Mouse (Mus musculus) hindbrain, embryonic 14.5 days (tissue): ENCODE measurements at regions not wholly inside any gene's neighbourhood (a gene's known extent, or its start where the extent isn't known, plus 50 kb on each side); places are given as distances from the start of the nearest gene placed in this dataset.

Experiments used
- ATAC-seq: fragments of 200-750 bp; cut with Nextera tagmentation; 2 replicates; pipeline ENCODE4 v1.8.0; 2017; ENCODE audit warnings: moderate number of reproducible peaks, mild to moderate bottlenecking, moderate TSS enrichment, moderate library complexity; ENCODE audit not compliant: low FRiP score
- DNase-seq: peaks from one replicate; pipeline ENCODE4 v3.0.0-alpha.2; 2015; ENCODE audit warnings: low spot score
- H3K27ac ChIP-seq: fragments of 300-500 bp; sonication (generic); 2 replicates; pipeline ENCODE4 v1.5.1; 2014; ENCODE audit warnings: mild to moderate bottlenecking, moderate library complexity
- H3K27me3 ChIP-seq: fragments of 300-500 bp; sonication (generic); 2 replicates; pipeline ENCODE4 v1.6.1; 2014; ENCODE audit warnings: mild to moderate bottlenecking, low read length, mixed read lengths; ENCODE audit not compliant: control insufficient read depth, insufficient read depth
- H3K36me3 ChIP-seq: fragments of 300-500 bp; sonication (generic); replicated peaks from 2 replicates; pipeline ENCODE4 v1.6.1; 2014; ENCODE audit not compliant: control insufficient read depth, insufficient read depth
- H3K4me1 ChIP-seq: fragments of 300-500 bp; sonication (generic); replicated peaks from 2 replicates; pipeline ENCODE4 v1.6.1; 2014; ENCODE audit warnings: antibody characterized with exemption, low read length, mixed read lengths; ENCODE audit not compliant: control insufficient read depth, insufficient read depth
- H3K4me2 ChIP-seq: fragments of 300-500 bp; sonication (generic); replicated peaks from 2 replicates; pipeline ENCODE4 v1.6.1; 2014; ENCODE audit warnings: mild to moderate bottlenecking, moderate library complexity
- H3K4me3 ChIP-seq: fragments of 300-500 bp; sonication (generic); replicated peaks from 2 replicates; pipeline ENCODE4 v1.5.1; 2014; ENCODE audit warnings: mild to moderate bottlenecking, low read length
- H3K9ac ChIP-seq: fragments of 300-500 bp; sonication (generic); 2 replicates; pipeline ENCODE4 v1.6.1; 2014
- H3K9me3 ChIP-seq: fragments of 300-500 bp; sonication (generic); 2 replicates; pipeline ENCODE4 v1.6.1; 2016; ENCODE audit warnings: low read length; ENCODE audit not compliant: control insufficient read depth
- WGBS: fragments of 180-500 bp; shearing (Covaris S2); extraction: QIAGEN DNeasy Blood & Tissue Kit; methylation state at CpG from one replicate; pipeline ENCODE4 v1.1.7; 2014; 5-methylcytosine and 5-hydroxymethylcytosine counted together

GRCm38 (mm10) chr9:12692329-12692728 is 553.3 kb downstream of the Jrkl start:
- Histone ChIP-seq H3K9me3 (no peaks in the 10 kb centered on the region), H3K27me3 (no peaks in the 10 kb centered on the region), H3K4me1 (no peaks in the 10 kb centered on the region), H3K27ac (no peak overlapping the region), H3K9ac (no peak overlapping the region), H3K36me3 (no peaks in the 10 kb centered on the region), H3K4me2 (no peak overlapping the region), H3K4me3 (no peak overlapping the region)
- 65% methylated on average over 4 of the region's 4 CpGs for WGBS
- ATAC-seq (no peak), DNase-seq (no peak)

GRCm38 (mm10) chr9:12690948-12691279 is 554.7 kb downstream of the Jrkl start:
- no peak overlapping the region for H3K4me2 ChIP-seq
- no peaks in the 10 kb centered on the region for H3K36me3 ChIP-seq
- WGBS = 34% methylated on average over 1 of the region's 1 CpGs
- no peaks in the 10 kb centered on the region for H3K4me1 ChIP-seq
- no peak overlapping the region for H3K9ac ChIP-seq
- H3K27ac ChIP-seq = no peak overlapping the region
- no peaks in the 10 kb centered on the region for H3K9me3 ChIP-seq
- DNase-seq (no peak), ATAC-seq (no peak; the same call in 1 of the 2 replicates)
- no peaks in the 10 kb centered on the region for H3K27me3 ChIP-seq
- H3K4me3 ChIP-seq = no peak overlapping the region

- Histone ChIP-seq H3K4me2 (no peak overlapping the region), H3K36me3 (no peaks in the 10 kb centered on the region), H3K9me3 (no peaks in the 10 kb centered on the region), H3K9ac (no peak overlapping the region), H3K27me3 (no peaks in the 10 kb centered on the region), H3K4me1 (no peaks in the 10 kb centered on the region), H3K27ac (0 out of 2 replicates have a peak overlapping the region, but pooled peaks have one; percentile 0), H3K4me3 (no peak overlapping the region)
- DNase-seq (no peak), ATAC-seq (no peak)
- 47% methylated on average over 5 of the region's 5 CpGs for WGBS
Observed at GRCm38 (mm10) chr9:12690182-12690947, 555.3 kb downstream of the Jrkl start.
